Mouse (Mus musculus) forebrain, embryonic 10.5 days (tissue): ENCODE results near the gene Pld2. TPM values are rescaled to one million over a fixed set of nuclear protein-coding genes. Genes with fewer than 3 reads are reported as not detected.

Experiments
- DNase-seq: peaks from one replicate; pipeline ENCODE4 v3.0.0-alpha.2; 2017; ENCODE audit warnings: low spot score; ENCODE audit errors: extremely low spot score
- H3K27ac ChIP-seq: fragments of 300-500 bp; sonication (generic); 2 replicates; pipeline ENCODE4 v1.5.1; 2016; ENCODE audit warnings: mild to moderate bottlenecking
- H3K27me3 ChIP-seq: fragments of 300-500 bp; sonication (generic); 2 replicates; pipeline ENCODE4 v1.6.1; 2016; ENCODE audit warnings: mild to moderate bottlenecking; ENCODE audit not compliant: poor library complexity, severe bottlenecking
- H3K36me3 ChIP-seq: fragments of 300-500 bp; sonication (generic); replicated peaks from 2 replicates; pipeline ENCODE4 v1.6.1; 2016; ENCODE audit warnings: mild to moderate bottlenecking, moderate library complexity
- H3K4me1 ChIP-seq: fragments of 300-500 bp; sonication (generic); 2 replicates; pipeline ENCODE4 v1.6.1; 2016
- H3K4me3 ChIP-seq: fragments of 300-500 bp; sonication (generic); 2 replicates; pipeline ENCODE4 v1.5.1; 2016; ENCODE audit warnings: mild to moderate bottlenecking, moderate library complexity
- H3K9me3 ChIP-seq: fragments of 300-500 bp; sonication (generic); 2 replicates; pipeline ENCODE4 v1.6.1; 2016; ENCODE audit warnings: mild to moderate bottlenecking, moderate library complexity
- WGBS: fragments of 180-500 bp; shearing (Covaris S2); methylation state at CpG from one replicate; pipeline ENCODE4 v1.1.7; 2016; 5-methylcytosine and 5-hydroxymethylcytosine counted together
- polyA plus RNA-seq: library from polyadenylated mRNA; unstranded; fragments of >200 nt; fragmentation: Nextera tagmentation; extraction: Ambion mirVana; gene quantifications from 2 replicates; pipeline ENCODE4 v1.2.1, GENCODE M21; 2016

The Pld2 gene
- 2.7 and 3.1 TPM in 2 replicates for polyA plus RNA-seq

DNA sequence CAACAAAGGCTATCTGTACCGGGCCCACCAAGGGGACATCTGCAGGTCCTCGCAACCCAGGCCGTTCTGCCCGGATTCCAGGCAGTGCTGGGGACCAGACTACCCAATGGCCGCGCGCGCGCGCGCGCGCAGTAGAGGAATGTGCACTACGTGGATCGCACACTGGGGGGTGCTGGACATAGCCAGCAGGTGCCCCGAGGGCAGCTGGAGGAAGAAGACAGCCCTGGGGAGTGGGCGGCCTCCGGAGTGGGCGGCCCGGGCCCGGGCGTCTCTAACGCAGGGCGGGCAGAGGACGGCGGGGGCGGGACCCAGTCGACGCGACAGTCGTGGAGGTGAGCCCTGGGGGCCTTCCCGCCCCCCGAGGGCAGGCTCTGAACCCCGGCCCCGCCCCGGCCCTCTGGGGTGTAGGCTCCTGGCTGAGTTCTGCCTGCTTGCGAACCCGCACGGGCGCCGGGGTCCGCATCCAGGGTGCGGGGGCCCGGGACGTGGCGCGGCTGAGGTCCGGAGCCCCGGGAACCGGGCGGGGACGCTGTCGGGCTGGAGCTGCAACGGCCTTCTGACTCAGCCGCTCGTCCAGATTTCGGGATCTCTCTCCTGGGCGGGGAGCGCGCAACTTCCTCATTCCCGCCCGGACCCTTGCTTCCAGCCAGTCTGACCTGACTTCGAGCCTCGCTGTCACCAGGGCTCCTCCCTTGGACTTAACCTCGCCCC, at the start of gene Pld2:
Gene Pld2 (plus strand): TSS at position 188 of the 711 bp plus-strand sequence.
- Histone ChIP-seq H3K9me3 (no peaks in the 10 kb centered on the region), H3K27me3 (peaks cover 41% of the 10 kb centered on the region), H3K4me3 (peak within 1 kb of the TSS; percentile 71), H3K27ac (peak within 1 kb of the TSS; percentile 84), H3K36me3 (no peaks in the 10 kb centered on the region), H3K4me1 (peaks cover 16% of the 10 kb centered on the region)
- DNase-seq, result peak; percentile 85
- under 1% methylated on average over 64 of the region's 65 CpGs for WGBS

DNA sequence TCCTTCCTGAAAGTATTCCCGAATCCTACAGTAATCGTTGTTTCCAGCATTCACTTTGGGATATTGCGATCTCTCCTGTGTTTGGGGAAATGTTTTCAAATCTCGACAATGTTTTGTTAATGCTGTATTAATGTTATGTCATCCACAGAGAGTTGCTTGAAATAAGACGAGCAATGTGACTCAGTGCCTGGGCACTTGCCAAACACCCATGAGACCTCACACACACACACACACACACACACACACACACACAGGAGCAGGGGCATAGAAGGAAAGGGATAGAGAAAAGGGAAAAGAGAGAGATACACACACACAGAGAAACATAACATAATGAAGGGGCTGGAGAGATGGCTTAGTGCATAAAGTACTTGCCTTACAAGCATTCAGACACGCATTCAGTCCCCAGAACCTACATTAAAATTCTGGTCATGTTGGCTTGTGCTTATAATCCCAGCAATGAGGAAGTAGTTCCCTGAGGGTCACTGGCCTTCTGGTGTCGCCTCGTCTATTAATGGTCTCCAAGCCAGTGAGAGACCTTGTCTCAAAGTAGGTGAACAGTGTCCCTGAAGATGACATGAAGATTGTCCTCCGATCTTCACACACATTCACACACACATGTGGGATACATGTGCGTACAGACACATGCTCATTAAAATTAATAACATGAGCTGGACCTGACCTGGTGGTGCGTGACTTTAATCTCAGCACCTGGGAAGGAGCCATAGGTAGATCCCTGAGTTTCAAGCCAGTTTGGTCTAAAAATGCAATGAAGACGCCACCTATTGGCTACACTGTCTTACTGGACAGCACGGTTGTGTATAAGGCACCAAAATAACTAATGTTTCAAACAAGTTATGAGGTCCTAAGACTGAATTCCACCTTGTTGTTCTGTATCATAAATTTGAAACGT, 40.0 kb upstream of the Pld2 start:
- WGBS, result 79% methylated on average over 14 of the region's 14 CpGs
- no peak for DNase-seq

DNA sequence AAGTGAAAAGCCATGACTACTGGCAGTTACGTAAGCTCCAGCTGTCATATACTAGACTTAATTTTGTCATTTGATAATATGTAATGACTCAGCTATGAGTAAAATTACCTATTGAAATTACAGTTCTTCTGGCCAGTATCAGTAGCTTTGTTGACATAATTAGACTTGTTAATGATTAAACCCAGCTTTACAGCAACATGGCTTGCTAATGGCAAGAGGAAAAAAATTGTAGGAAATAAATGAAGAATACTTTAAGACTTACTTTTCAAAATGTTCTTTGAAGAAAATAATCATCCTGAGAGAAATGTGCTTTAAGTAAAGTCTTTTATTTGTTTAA, 39.4 kb upstream of the Pld2 start:
- no peaks in the 10 kb centered on the region for H3K9me3 ChIP-seq
- WGBS, result 91% methylated on average over 1 of the region's 1 CpGs

More for the DNA sequence above, 40.0 kb upstream of the Pld2 start:
- Histone ChIP-seq H3K4me1 (no peaks in the 10 kb centered on the region), H3K4me3 (no peak overlapping the region), H3K27ac (no peak overlapping the region), H3K36me3 (no peaks in the 10 kb centered on the region), H3K9me3 (no peaks in the 10 kb centered on the region), H3K27me3 (no peaks in the 10 kb centered on the region)

DNA sequence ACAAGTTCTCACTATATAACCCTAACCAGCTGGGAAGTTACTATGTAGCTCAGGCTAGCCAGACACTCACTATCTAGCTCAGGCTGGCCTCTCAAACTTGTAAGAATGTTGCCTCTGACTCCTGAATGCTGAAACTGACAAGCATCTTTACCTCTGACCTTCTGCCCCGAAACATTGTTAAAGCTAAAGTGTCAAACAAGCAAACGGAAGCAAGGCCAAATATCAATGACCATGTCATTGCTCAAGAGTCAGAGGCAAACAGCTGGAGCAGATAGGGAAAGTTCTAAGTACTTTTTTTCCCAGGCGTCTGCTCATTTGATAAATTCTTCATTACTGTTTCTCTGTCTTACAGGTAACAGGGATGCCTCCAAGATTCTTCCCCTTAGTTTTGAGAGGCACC, 37.8 kb upstream of the Pld2 start:
- no peaks in the 10 kb centered on the region for H3K36me3 ChIP-seq
- H3K4me1 ChIP-seq, result no peaks in the 10 kb centered on the region
- DNase-seq, result no peak
- 79% methylated on average over 3 of the region's 3 CpGs for WGBS
- H3K9me3 ChIP-seq, result no peaks in the 10 kb centered on the region
- H3K27ac ChIP-seq, result no peak overlapping the region
- no peak overlapping the region for H3K4me3 ChIP-seq
- H3K27me3 ChIP-seq, result peaks cover 6% of the 10 kb centered on the region; the same call in 1 of the 2 replicates

More for the DNA sequence above, 39.4 kb upstream of the Pld2 start:
- Histone ChIP-seq H3K27ac (no peak overlapping the region), H3K4me3 (no peak overlapping the region), H3K27me3 (peaks cover 6% of the 10 kb centered on the region; the same call in 1 of the 2 replicates), H3K36me3 (no peaks in the 10 kb centered on the region), H3K4me1 (no peaks in the 10 kb centered on the region)
- no peak for DNase-seq

DNA sequence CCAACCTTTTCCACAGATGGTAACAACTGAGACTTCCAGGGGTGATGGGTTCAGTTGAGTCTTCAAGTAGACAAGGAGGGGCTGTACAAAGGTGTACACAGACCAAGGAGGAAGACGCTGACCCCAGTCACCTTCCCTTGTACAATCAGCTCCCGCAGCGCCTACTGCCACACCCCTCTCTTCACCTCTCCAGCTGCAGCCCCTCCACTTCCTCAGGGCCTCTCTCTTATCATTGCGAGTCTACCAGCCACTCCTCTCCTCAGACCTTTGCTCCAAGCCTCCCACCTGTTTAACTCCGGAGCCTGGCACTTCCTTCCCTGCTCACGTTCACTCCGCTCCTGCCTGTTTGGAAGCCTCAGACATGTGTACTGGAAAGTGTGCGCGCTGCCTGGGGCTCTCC, 34.9 kb upstream of the Pld2 start, which contains the start of gene Tm4sf5:
Gene Tm4sf5 (plus strand): TSS at position 275 of the 400 bp plus-strand sequence.
- no peak within 1 kb of the TSS for H3K27ac ChIP-seq
- peaks cover 20% of the 10 kb centered on the region; the same call in 1 of the 2 replicates for H3K27me3 ChIP-seq
- H3K36me3 ChIP-seq, result no peaks in the 10 kb centered on the region
- no peaks in the 10 kb centered on the region for H3K9me3 ChIP-seq
- WGBS, result 83% methylated on average over 9 of the region's 9 CpGs
- no peak within 1 kb of the TSS for H3K4me3 ChIP-seq
- peaks cover 5% of the 10 kb centered on the region for H3K4me1 ChIP-seq
- DNase-seq, result no peak

DNA sequence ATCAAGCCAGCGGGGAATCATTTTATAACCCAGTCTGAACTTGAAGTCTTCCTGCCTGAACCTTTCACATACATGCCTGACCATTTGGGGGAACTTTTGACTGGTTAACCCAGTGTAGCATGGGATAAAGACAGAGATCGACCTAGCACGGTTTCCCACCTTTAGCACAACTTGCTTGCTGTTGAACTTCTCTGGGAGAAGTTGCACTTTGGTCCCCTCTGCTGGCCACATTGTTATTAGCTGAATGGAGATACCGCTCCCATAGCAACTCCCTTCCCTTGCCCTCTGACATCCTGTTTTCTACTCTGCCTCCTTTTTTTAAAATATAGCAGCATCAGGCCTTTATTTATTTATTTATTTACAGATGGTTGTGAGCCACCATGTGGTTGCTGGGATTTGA, 33.5 kb upstream of the Pld2 start:
- Histone ChIP-seq H3K27me3 (peaks cover 28% of the 10 kb centered on the region; the same call in 1 of the 2 replicates), H3K9me3 (no peaks in the 10 kb centered on the region), H3K4me3 (no peak overlapping the region), H3K4me1 (peaks cover 12% of the 10 kb centered on the region), H3K36me3 (no peaks in the 10 kb centered on the region), H3K27ac (no peak overlapping the region)
- WGBS, result 35% methylated on average over 4 of the region's 4 CpGs
- peak; percentile 43 for DNase-seq

DNA sequence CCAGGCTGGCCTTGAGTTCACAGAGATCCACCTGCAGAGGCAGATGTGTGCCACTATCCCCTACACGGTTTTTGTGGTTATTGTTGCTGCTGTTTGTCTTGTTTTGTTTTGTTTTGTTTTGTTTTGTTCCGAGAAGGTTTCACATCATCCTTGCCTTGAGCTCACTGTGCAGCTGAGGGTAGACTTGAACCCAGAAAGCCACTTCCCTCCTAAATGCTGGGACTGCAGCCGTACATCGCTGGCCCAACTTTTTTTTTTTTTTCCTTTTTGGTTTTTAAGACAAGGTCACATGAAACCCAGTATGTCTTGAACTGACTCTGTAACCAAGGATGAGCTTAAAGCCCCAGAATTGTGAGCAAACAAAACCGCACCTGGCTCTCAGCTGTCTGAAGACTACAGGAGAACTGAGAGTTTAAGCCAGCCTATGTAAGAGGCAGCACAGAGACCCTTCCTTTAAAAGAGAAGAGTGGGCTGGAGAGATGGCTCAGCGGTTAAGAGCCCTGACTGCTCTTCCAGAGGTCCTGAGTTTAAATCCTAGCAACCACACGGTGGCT, 32.8 kb upstream of the Pld2 start:
- H3K36me3 ChIP-seq, result no peaks in the 10 kb centered on the region
- H3K4me1 ChIP-seq, result peaks cover 12% of the 10 kb centered on the region
- DNase-seq, result no peak
- no peak overlapping the region for H3K27ac ChIP-seq
- no peaks in the 10 kb centered on the region for H3K9me3 ChIP-seq
- 78% methylated on average over 7 of the region's 7 CpGs for WGBS
- H3K27me3 ChIP-seq, result peaks cover 28% of the 10 kb centered on the region; the same call in 1 of the 2 replicates
- H3K4me3 ChIP-seq, result no peak overlapping the region

DNA sequence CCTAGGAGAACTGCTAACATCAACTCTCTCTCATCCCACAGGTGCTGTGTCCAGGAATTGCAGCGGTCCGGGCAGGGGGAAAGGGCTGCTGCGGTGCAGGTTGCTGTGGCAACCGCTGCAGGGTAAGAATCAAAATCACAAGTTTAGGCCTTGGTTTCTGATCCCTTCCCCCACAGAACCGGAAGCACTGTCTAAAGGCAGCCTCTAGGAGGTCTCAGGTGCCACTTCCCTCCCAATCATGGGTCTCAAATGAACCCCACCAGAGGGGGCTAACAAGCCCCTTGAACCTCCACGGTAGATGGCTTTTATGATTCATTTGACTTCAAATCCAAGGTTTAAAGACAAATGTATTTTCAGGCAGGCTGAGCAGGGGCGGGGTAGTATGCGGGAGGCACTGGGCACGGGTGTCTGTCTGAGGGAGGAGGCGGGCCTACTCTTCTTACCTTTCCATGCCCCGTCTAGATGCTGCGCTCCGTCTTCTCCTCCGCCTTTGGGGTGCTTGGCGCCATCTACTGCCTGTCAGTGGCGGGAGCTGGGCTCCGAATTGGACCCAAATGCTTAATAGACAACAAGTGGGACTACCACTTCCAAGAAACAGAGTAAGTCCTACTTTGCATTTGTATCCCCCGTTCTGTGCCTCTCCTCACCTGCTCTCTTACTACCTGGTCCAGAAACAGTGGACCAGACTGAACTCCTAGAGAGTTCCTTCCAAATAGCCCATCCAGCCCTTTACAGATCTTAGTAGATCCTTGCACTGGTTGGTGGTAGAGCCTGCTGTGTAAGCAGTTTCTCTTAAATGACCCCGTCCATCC, 29.9 kb upstream of the Pld2 start:
- Histone ChIP-seq H3K4me1 (peaks cover 21% of the 10 kb centered on the region), H3K9me3 (no peaks in the 10 kb centered on the region), H3K27me3 (peaks cover 28% of the 10 kb centered on the region; the same call in 1 of the 2 replicates), H3K4me3 (peak overlapping the region; percentile 32), H3K27ac (peak overlapping the region; percentile 44; the same call in 1 of the 2 replicates), H3K36me3 (no peaks in the 10 kb centered on the region)
- DNase-seq, result peak; percentile 59
- WGBS, result 14% methylated on average over 19 of the region's 19 CpGs

DNA sequence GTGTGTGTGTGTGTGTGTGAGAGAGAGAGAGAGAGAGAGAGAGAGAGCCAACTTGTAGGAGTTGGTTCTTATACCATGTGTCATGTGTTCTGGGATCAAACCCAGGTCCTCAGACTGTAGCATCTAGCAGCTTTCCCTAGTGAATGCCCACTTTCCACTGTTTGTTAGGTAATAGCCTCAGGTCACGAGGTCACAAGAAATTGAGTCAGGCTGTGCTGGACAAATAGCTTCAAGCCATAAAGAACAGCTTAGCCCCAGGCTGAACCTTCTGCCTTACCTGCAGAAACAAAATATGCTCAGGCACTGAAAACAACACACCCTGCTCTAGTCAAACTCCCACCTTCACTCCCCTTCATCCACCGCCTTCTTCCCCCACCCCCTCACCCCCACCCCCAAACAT, 28.6 kb upstream of the Pld2 start:
- Histone ChIP-seq H3K27ac (no peak overlapping the region), H3K4me1 (peaks cover 21% of the 10 kb centered on the region), H3K27me3 (peaks cover 22% of the 10 kb centered on the region; the same call in 1 of the 2 replicates), H3K9me3 (no peaks in the 10 kb centered on the region), H3K4me3 (no peak overlapping the region), H3K36me3 (no peaks in the 10 kb centered on the region)
- 83% methylated on average over 2 of the region's 2 CpGs for WGBS
- DNase-seq, result no peak

DNA sequence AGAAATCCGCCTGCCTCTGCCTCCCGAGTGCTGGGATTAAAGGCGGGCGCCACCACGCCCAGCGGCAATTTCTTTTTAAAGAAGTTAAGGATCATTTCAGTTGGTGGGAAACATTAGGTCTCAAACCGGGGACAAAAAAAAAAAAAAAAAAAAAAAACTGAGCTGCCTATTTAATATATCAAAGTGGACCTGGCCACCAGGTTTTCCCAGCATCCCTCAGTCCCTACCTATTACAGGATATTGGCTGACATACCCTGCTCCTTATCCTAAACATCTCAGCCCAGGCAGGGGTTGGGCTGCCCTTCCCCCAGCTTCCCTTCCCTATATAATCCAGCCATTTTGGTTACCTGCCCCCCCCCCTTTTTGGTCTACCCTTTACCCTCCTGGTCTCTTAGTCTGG, 28.0 kb upstream of the Pld2 start:
- H3K27ac ChIP-seq, result no peak overlapping the region
- no peaks in the 10 kb centered on the region for H3K36me3 ChIP-seq
- no peak for DNase-seq
- peaks cover 22% of the 10 kb centered on the region; the same call in 1 of the 2 replicates for H3K27me3 ChIP-seq
- no peaks in the 10 kb centered on the region for H3K9me3 ChIP-seq
- WGBS, result 95% methylated on average over 7 of the region's 7 CpGs
- H3K4me1 ChIP-seq, result peaks cover 21% of the 10 kb centered on the region
- no peak overlapping the region for H3K4me3 ChIP-seq

DNA sequence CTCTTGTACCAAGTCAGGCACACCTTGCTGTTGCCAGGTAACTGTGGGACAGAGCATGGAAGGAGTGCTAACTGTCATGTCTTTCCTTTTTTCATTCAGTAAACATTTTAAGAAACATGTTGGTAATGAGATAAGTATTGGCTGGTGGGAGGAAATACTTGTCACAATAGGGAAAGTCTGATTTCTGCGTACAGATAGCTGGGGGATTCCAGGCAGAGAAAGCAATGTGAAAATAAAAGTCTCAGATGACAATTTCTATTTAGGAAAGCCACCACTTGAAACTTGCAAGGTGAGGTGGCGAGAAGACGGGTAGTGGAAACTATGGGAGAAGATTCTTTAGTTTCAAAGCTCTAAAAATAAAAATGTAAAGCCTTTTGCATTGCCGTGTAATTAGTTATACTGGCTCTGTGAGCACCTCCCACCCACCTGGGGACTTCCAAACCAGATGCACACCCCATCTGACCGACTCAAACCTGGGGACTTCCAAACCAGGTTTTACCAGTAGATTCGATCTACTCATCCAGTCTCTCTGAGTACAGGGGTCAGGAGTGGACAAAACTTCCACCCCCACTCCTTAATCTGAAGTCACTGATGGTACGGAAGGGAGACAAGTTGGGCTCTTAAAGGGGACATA, 27.0 kb upstream of the Pld2 start:
- no peak overlapping the region for H3K27ac ChIP-seq
- no peaks in the 10 kb centered on the region for H3K36me3 ChIP-seq
- H3K4me1 ChIP-seq, result peaks cover 21% of the 10 kb centered on the region
- DNase-seq, result no peak
- H3K4me3 ChIP-seq, result no peak overlapping the region
- H3K27me3 ChIP-seq, result peaks cover 22% of the 10 kb centered on the region; the same call in 1 of the 2 replicates
- H3K9me3 ChIP-seq, result no peaks in the 10 kb centered on the region
- 79% methylated on average over 7 of the region's 7 CpGs for WGBS
